Mouse (Mus musculus): ENCODE results near the gene Amot.

Gene Amot

GRCm38 (mm10) chrX:145479942-145480341 is 25.0 kb downstream of the Amot start:
- no peak for DNase-seq

GRCm38 (mm10) chrX:145477725-145478194 is 27.2 kb downstream of the Amot start:
- no peak for DNase-seq

- DNase-seq, result no peak
Measured at GRCm38 (mm10) chrX:145477003-145477724, 27.8 kb downstream of the Amot start.

- no peak for DNase-seq
Measured at GRCm38 (mm10) chrX:145468264-145468663, 36.7 kb downstream of the Amot start.

GRCm38 (mm10) chrX:145463524-145463923 is 41.5 kb downstream of the Amot start:
- DNase-seq, result no peak

- DNase-seq, result no peak
Measured at GRCm38 (mm10) chrX:145461339-145461738, 43.6 kb downstream of the Amot start.

- no peak for DNase-seq
Measured at GRCm38 (mm10) chrX:145456251-145456650, 48.7 kb downstream of the Amot start.

- no peak for DNase-seq
Measured at GRCm38 (mm10) chrX:145455629-145456028, 49.4 kb downstream of the Amot start.

GRCm38 (mm10) chrX:145454828-145455227 is 50.2 kb downstream of the Amot start:
- DNase-seq, result no peak

- DNase-seq, result no peak
Measured at GRCm38 (mm10) chrX:145441526-145441925, 63.5 kb downstream of the Amot start.

- peak; percentile 3 for DNase-seq
Measured at GRCm38 (mm10) chrX:145433652-145434051, 71.3 kb downstream of the Amot start.

- no peak for DNase-seq
Measured at GRCm38 (mm10) chrX:145430836-145431570, 74.0 kb downstream of the Amot start.

GRCm38 (mm10) chrX:145428811-145429210 is 76.2 kb downstream of the Amot start:
- DNase-seq, result no peak

- DNase-seq, result no peak
Measured at GRCm38 (mm10) chrX:145424026-145424425, 81.0 kb downstream of the Amot start.

GRCm38 (mm10) chrX:145414319-145414718 is 90.7 kb downstream of the Amot start:
- no peak for DNase-seq

GRCm38 (mm10) chrX:145411425-145411824 is 93.6 kb downstream of the Amot start:
- DNase-seq, result no peak

- DNase-seq, result no peak
Measured at GRCm38 (mm10) chrX:145406052-145406451, 98.9 kb downstream of the Amot start.

- DNase-seq, result no peak
Measured at GRCm38 (mm10) chrX:145401926-145402325, 103.1 kb downstream of the Amot start.

GRCm38 (mm10) chrX:145399236-145399635 is 105.7 kb downstream of the Amot start:
- no peak for DNase-seq
